Mouse (Mus musculus): ENCODE data around the gene Gm8297.
"Not testable (repeated sequence)": the region's sequence is repeated elsewhere in the genome, so short reads cannot be mapped to it uniquely, and the experiment has no call there.

Gene Gm8297

GRCm38 (mm10) chr14:4983635-4984034 is at the start of gene Gm8297:
Gene Gm8297, plus strand, starts transcription at chr14:4983935.
- not testable (repeated sequence) for DNase-seq (ENCODE audit: low spot score in 2 of 2)

GRCm38 (mm10) chr14:5015591-5015990 is 31.9 kb downstream of the Gm8297 start, which contains the start of gene Gm3298:
Gene Gm3298, plus strand, starts transcription at chr14:5015891.
- DNase-seq (ENCODE audit: low spot score in 2 of 2), result not testable (repeated sequence)

Measured in frontal cortex, postnatal 36 days (tissue).